Mouse (Mus musculus) cerebellum, adult 2 months (tissue): ENCODE measurements at regions not wholly inside any gene's neighbourhood (a gene's known extent, or its start where the extent isn't known, plus 50 kb on each side); places are given as distances from the start of the nearest gene placed in this dataset.

Experiments used
- CTCF ChIP-seq: fragments of 200-500 bp; IDR thresholded peaks from 2 replicates; pipeline ENCODE4 v1.5.1; 2011; ENCODE audit warnings: low read depth, mild to moderate bottlenecking, control low read depth, low read length, moderate library complexity, borderline replicate concordance; ENCODE audit not compliant: insufficient read depth
- POLR2A ChIP-seq: fragments of 200-500 bp; IDR thresholded peaks from 2 replicates; pipeline ENCODE4 v1.6.1; 2011; ENCODE audit warnings: low read length, control low read depth, borderline replicate concordance; ENCODE audit not compliant: insufficient read depth

DNA sequence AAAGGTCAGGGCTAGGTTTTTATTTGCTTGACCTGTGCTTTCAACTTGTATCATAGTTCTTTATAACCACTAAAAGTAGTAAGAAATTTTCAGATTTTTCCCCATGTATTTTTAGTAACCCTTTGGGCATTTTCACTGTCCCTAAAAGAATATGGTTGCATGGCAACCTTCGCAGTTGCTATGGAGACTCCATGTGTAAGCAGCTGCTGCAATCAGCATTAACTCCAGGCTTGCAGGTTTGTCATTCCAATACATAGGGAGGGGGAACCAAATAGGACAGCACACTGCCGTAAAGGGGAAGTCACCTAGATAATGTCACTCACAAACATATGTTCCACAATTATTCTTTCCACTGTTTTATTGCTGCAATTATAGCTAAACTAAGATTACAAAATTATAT, 328.3 kb upstream of the Cypt12 start:
- no peak for TF ChIP-seq CTCF
- TF ChIP-seq POLR2A, result no peak
